Mouse (Mus musculus): ENCODE data around the gene Mcee. TPM values are rescaled to one million over a fixed set of nuclear protein-coding genes. Genes with fewer than 3 reads are reported as not detected.

The Mcee gene
- 1.1 and 4.0 TPM in 2 replicates for polyA plus RNA-seq (2012; ENCODE audit: low replicate concordance)

DNA sequence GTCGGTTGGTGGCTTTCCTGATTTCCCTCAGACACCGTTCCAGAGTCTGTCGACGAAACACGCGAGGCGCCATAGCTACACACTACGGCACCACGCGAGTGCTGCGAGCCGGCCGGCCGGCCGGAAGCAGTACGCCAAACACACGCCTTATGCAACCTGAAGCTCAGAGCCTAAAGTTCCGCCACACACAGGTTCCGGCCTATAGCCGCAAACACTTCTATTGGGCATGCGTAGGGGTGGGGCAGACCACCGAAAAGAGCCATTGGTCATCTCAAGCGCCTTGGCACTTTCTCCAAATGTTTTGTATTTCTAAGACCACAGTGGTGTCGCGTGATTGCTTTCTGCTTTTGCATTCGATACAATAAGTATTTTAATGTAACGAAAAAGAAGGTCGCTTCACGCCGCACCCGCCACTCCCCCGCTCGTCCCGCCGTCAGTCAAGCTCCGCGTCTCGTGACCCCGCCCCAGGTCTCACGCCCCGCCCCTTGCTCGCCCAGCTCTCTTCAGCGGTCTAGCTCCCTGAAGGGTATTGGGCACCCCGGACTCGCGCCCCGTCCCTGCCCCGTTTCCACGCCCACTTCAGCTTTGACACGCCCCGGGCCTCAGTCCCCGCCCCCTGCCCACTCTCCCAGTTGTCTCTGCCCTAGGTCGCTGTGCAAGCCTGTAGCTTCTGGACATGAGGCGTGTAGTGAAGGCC lies at the start of gene Mcee, which contains the start of gene Mphosph10:
Mcee (plus strand) TSS at position 486 of the 697 bp plus-strand sequence.
Mphosph10 (minus strand) TSS at position 147 of the 697 bp plus-strand sequence.

GRCm38 (mm10) chr7:64373830-64374562 lies 18.4 kb upstream of the Mcee start, which contains the start of gene Fan1:
TSS of gene Fan1 (minus strand) at chr7:64374095.

Other genes starting within 250 kb of the Mcee start
- gene Trpm1, start 238.8 kb upstream of the Mcee start, polyA plus RNA-seq (2012; ENCODE audit: low replicate concordance) = 0.30 and 1.6 TPM in 2 replicates
- 2.0 and 3.2 TPM in 2 replicates for gene Mtmr10, start 105.0 kb upstream of the Mcee start, polyA plus RNA-seq (2012; ENCODE audit: low replicate concordance)
- gene Fan1, start 18.5 kb upstream of the Mcee start, polyA plus RNA-seq (2012; ENCODE audit: low replicate concordance) = 1.5 and 1.6 TPM in 2 replicates
- gene Mphosph10, start 339 bp upstream of the Mcee start, polyA plus RNA-seq (2012; ENCODE audit: low replicate concordance) = 1.3 and 5.0 TPM in 2 replicates
- not detected in 2 replicates for gene Apba2, start 109.1 kb downstream of the Mcee start, polyA plus RNA-seq (2012; ENCODE audit: low replicate concordance)